Mouse (Mus musculus) liver, adult 2 months (tissue): ENCODE results near the gene Spint1.

Experiments
- CTCF ChIP-seq: fragments of 200-500 bp; IDR thresholded peaks from 2 replicates; pipeline ENCODE4 v1.5.1; 2011; ENCODE audit warnings: low read depth, low read length, control low read depth
- POLR2A ChIP-seq: fragments of 200-500 bp; IDR thresholded peaks from 2 replicates; pipeline ENCODE4 v1.6.1; 2011; ENCODE audit warnings: low read length, control low read depth; ENCODE audit not compliant: insufficient read depth; ENCODE audit errors: extremely low read depth

- no peak for TF ChIP-seq POLR2A
- no peak for TF ChIP-seq CTCF
These were observed 1.5 kb downstream of the Spint1 start for GRCm38 (mm10) chr2:119238671-119239070.
